Mouse (Mus musculus) embryonic facial prominence, embryonic 12.5 days (tissue): ENCODE data around the gene Fmo1. TPM values are rescaled to one million over a fixed set of nuclear protein-coding genes. Genes with fewer than 3 reads are reported as not detected.
A peak's percentile ranks its signal among the peaks of the same experiment; 100 is the strongest.

Experiments used
- ATAC-seq: fragments of 200-750 bp; cut with Nextera tagmentation; 2 replicates; pipeline ENCODE4 v1.8.0; 2017; ENCODE audit not compliant: insufficient number of reproducible peaks, insufficient read depth, low FRiP score, low TSS enrichment
- H3K27ac ChIP-seq: fragments of 300-500 bp; sonication (generic); 2 replicates; pipeline ENCODE4 v1.5.1; 2016; ENCODE audit warnings: mild to moderate bottlenecking
- H3K27me3 ChIP-seq: fragments of 300-500 bp; sonication (generic); 2 replicates; pipeline ENCODE4 v1.6.1; 2016; ENCODE audit warnings: mild to moderate bottlenecking, moderate library complexity
- H3K36me3 ChIP-seq: fragments of 300-500 bp; sonication (generic); 2 replicates; pipeline ENCODE4 v1.6.1; 2016; ENCODE audit warnings: mild to moderate bottlenecking
- H3K4me1 ChIP-seq: fragments of 300-500 bp; sonication (generic); 2 replicates; pipeline ENCODE4 v1.6.1; 2016
- H3K4me2 ChIP-seq: fragments of 300-500 bp; sonication (generic); replicated peaks from 2 replicates; pipeline ENCODE4 v1.6.1; 2016; ENCODE audit warnings: mild to moderate bottlenecking, moderate library complexity
- H3K4me3 ChIP-seq: fragments of 300-500 bp; sonication (generic); 2 replicates; pipeline ENCODE4 v1.5.1; 2016; ENCODE audit warnings: mild to moderate bottlenecking
- H3K9ac ChIP-seq: fragments of 300-500 bp; sonication (generic); 2 replicates; pipeline ENCODE4 v1.6.1; 2016; ENCODE audit warnings: mild to moderate bottlenecking, moderate library complexity
- H3K9me3 ChIP-seq: fragments of 300-500 bp; sonication (generic); 2 replicates; pipeline ENCODE4 v1.6.1; 2016; ENCODE audit warnings: mild to moderate bottlenecking, moderate library complexity
- WGBS: fragments of 180-500 bp; shearing (Covaris S2); methylation state at CpG from one replicate; pipeline ENCODE4 v1.1.7; 2016; 5-methylcytosine and 5-hydroxymethylcytosine counted together
- polyA plus RNA-seq: library from polyadenylated mRNA; unstranded; fragments of >200 nt; fragmentation: Nextera tagmentation; extraction: Ambion mirVana; gene quantifications from 2 replicates; pipeline ENCODE4 v1.2.1, GENCODE M21; 2016

The Fmo1 gene
- polyA plus RNA-seq, 1 experiment from 2014 or later = 14.8 TPM

GRCm38 (mm10) chr1:162882681-162883080 lies 16.3 kb upstream of the Fmo1 start:
- H3K9me3 ChIP-seq = no peaks in the 10 kb centered on the region
- no peaks in the 10 kb centered on the region for H3K4me1 ChIP-seq
- no peak overlapping the region for H3K27ac ChIP-seq
- no peak overlapping the region for H3K4me2 ChIP-seq
- no peak overlapping the region for H3K4me3 ChIP-seq
- 79% methylated on average over 4 of the region's 4 CpGs for WGBS
- no peaks in the 10 kb centered on the region for H3K27me3 ChIP-seq
- no peak for ATAC-seq
- no peaks in the 10 kb centered on the region for H3K36me3 ChIP-seq
- H3K9ac ChIP-seq = no peak overlapping the region

GRCm38 (mm10) chr1:162879595-162880369 lies 13.4 kb upstream of the Fmo1 start:
- Histone ChIP-seq H3K36me3 (no peaks in the 10 kb centered on the region), H3K4me2 (no peak overlapping the region), H3K4me1 (peaks cover 3% of the 10 kb centered on the region; the same call in 1 of the 2 replicates), H3K4me3 (no peak overlapping the region), H3K27ac (no peak overlapping the region), H3K9me3 (no peaks in the 10 kb centered on the region), H3K9ac (no peak overlapping the region), H3K27me3 (no peaks in the 10 kb centered on the region)
- no peak for ATAC-seq
- 57% methylated on average over 11 of the region's 11 CpGs for WGBS

DNA sequence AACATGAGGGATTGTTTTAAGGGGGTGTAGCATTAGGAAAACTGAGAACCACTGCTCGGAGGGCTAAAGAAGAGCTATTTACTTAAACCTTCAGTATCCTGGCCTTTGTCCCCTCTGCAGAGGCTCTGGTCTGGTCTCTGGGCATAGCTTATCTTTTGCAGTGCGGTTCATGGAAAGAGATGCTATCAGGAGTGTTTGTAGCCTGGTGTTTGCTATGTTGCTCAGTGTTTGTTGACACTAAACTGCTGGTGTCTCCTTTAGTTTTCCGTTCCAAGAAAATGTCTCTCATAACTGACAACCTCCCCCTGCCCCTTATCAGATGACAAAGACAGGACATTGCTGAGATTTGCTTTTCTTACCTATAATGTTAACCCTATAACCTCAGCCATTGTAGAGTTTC lies 8.7 kb upstream of the Fmo1 start:
- H3K4me2 ChIP-seq = no peak overlapping the region
- no peak overlapping the region for H3K9ac ChIP-seq
- H3K27ac ChIP-seq = no peak overlapping the region; the same call in 1 of the 2 replicates
- no peak for ATAC-seq
- no peak overlapping the region for H3K4me3 ChIP-seq
- H3K27me3 ChIP-seq = no peaks in the 10 kb centered on the region
- no peaks in the 10 kb centered on the region for H3K36me3 ChIP-seq
- peaks cover 16% of the 10 kb centered on the region for H3K4me1 ChIP-seq
- no peaks in the 10 kb centered on the region for H3K9me3 ChIP-seq
- WGBS = 39% methylated on average over 3 of the region's 3 CpGs

- ATAC-seq = peak; percentile 86
- Histone ChIP-seq H3K27me3 (no peaks in the 10 kb centered on the region), H3K36me3 (no peaks in the 10 kb centered on the region), H3K4me1 (peaks cover 19% of the 10 kb centered on the region), H3K4me2 (peak overlapping the region; percentile 16; the same call in 1 of the 2 replicates), H3K9ac (no peak overlapping the region), H3K4me3 (no peak overlapping the region), H3K27ac (peak overlapping the region; percentile 83), H3K9me3 (0 out of 2 replicates have a peak, but pooled peaks cover 4% of the 10 kb centered on the region)
- 18% methylated on average over 9 of the region's 9 CpGs for WGBS
Observed at GRCm38 (mm10) chr1:162871701-162872311, 5.4 kb upstream of the Fmo1 start.

GRCm38 (mm10) chr1:162870978-162871377 lies 4.6 kb upstream of the Fmo1 start:
- ATAC-seq = no peak
- Histone ChIP-seq H3K4me3 (no peak overlapping the region), H3K27ac (peak overlapping the region; percentile 83; the same call in 1 of the 2 replicates), H3K4me1 (peaks cover 22% of the 10 kb centered on the region), H3K27me3 (no peaks in the 10 kb centered on the region), H3K36me3 (no peaks in the 10 kb centered on the region), H3K9ac (no peak overlapping the region), H3K4me2 (no peak overlapping the region), H3K9me3 (0 out of 2 replicates have a peak, but pooled peaks cover 4% of the 10 kb centered on the region)
- WGBS = 68% methylated on average over 7 of the region's 7 CpGs

- WGBS = 81% methylated on average over 4 of the region's 4 CpGs
Observed at GRCm38 (mm10) chr1:162867396-162867795, 986 bp upstream of the Fmo1 start.

GRCm38 (mm10) chr1:162865493-162865830 lies 948 bp downstream of the Fmo1 start:
- 58% methylated on average over 3 of the region's 3 CpGs for WGBS
- no peak overlapping the region for H3K27ac ChIP-seq
- ATAC-seq = no peak

More at GRCm38 (mm10) chr1:162867396-162867795, 986 bp upstream of the Fmo1 start:
- H3K4me3 ChIP-seq = no peak overlapping the region
- no peak for ATAC-seq
- H3K4me1 ChIP-seq = peaks cover 16% of the 10 kb centered on the region; the same call in 1 of the 2 replicates
- H3K4me2 ChIP-seq = no peak overlapping the region
- 0 out of 2 replicates have a peak, but pooled peaks cover 4% of the 10 kb centered on the region for H3K9me3 ChIP-seq
- no peak overlapping the region for H3K27ac ChIP-seq
- no peaks in the 10 kb centered on the region for H3K36me3 ChIP-seq
- no peak overlapping the region for H3K9ac ChIP-seq
- no peaks in the 10 kb centered on the region for H3K27me3 ChIP-seq

DNA sequence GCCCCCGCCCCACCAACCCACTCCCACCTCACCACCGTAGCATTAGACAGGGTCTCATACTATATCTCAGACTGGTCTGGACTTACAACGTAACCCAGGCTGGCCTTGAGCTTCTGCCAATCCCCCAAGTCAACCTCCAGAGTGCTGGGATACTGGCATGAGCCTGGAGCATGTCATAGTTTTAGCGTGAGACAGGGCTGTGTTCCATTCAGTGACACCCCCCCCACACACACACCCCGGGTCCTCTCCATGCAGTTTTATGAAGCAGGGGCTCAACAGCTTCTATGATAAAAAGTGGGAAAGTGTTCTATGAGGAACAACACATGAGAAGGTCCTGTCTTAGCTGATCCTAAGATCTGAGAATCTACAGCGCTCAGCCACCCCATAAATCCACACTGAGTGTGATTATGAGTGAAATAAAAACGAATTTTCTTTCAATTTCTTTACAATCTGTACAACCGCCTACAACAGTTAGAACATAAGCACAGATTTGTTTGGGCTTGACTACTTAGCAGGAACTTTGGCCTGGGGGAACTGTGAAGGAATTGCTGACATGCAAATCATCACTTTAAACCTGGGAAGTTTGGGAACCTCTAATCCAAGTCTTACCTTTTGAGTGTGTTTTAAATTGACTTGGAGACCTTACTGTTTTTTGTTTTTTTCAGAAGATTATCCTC lies 1.5 kb downstream of the Fmo1 start:
- ATAC-seq = no peak
- Histone ChIP-seq H3K9me3 (0 out of 2 replicates have a peak, but pooled peaks cover 4% of the 10 kb centered on the region), H3K36me3 (no peaks in the 10 kb centered on the region), H3K9ac (no peak overlapping the region), H3K27me3 (no peaks in the 10 kb centered on the region), H3K4me2 (no peak overlapping the region), H3K4me1 (peaks cover 12% of the 10 kb centered on the region), H3K27ac (no peak overlapping the region), H3K4me3 (no peak overlapping the region)
- 79% methylated on average over 8 of the region's 8 CpGs for WGBS

More at GRCm38 (mm10) chr1:162865493-162865830, 948 bp downstream of the Fmo1 start:
- Histone ChIP-seq H3K36me3 (no peaks in the 10 kb centered on the region), H3K9me3 (0 out of 2 replicates have a peak, but pooled peaks cover 4% of the 10 kb centered on the region), H3K4me1 (peaks cover 13% of the 10 kb centered on the region; the same call in 1 of the 2 replicates), H3K9ac (no peak overlapping the region), H3K27me3 (no peaks in the 10 kb centered on the region), H3K4me2 (no peak overlapping the region), H3K4me3 (no peak overlapping the region)

GRCm38 (mm10) chr1:162864279-162864678 lies 2.1 kb downstream of the Fmo1 start:
- Histone ChIP-seq H3K4me1 (peaks cover 17% of the 10 kb centered on the region), H3K4me3 (no peak overlapping the region), H3K36me3 (no peaks in the 10 kb centered on the region), H3K9me3 (0 out of 2 replicates have a peak, but pooled peaks cover 4% of the 10 kb centered on the region), H3K4me2 (no peak overlapping the region), H3K27ac (no peak overlapping the region), H3K9ac (no peak overlapping the region), H3K27me3 (no peaks in the 10 kb centered on the region)
- no peak for ATAC-seq
- 94% methylated on average over 5 of the region's 5 CpGs for WGBS

- no peak for ATAC-seq
- H3K9me3 ChIP-seq = 0 out of 2 replicates have a peak, but pooled peaks cover 4% of the 10 kb centered on the region
- WGBS = 82% methylated on average over 3 of the region's 3 CpGs
- H3K36me3 ChIP-seq = no peaks in the 10 kb centered on the region
- no peak overlapping the region for H3K4me2 ChIP-seq
- H3K4me1 ChIP-seq = peaks cover 24% of the 10 kb centered on the region
- no peak overlapping the region for H3K4me3 ChIP-seq
- H3K27ac ChIP-seq = no peak overlapping the region
- no peaks in the 10 kb centered on the region for H3K27me3 ChIP-seq
- no peak overlapping the region for H3K9ac ChIP-seq
Observed at GRCm38 (mm10) chr1:162863579-162863978, 2.8 kb downstream of the Fmo1 start.

DNA sequence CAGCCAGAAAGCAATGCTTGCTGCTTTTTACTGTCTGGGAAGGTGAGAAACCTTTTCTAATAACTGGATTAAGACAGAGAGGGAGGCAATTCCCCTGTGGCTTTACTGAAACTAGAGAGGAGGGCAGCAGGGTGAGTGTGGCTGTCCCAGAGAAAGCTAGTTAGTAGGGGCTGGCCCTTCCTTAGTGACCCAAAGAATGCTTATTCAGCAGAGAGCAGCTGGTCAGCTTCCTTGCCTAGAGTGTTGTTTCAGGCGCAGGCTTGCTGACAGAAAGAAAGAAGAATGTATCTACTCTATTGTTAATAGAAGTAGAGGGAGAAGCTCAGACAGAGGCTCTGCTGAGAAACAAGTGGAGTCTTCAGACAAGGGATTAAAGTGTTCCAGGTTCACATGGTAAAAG lies 4.1 kb downstream of the Fmo1 start:
- Histone ChIP-seq H3K9ac (no peak overlapping the region), H3K4me3 (no peak overlapping the region), H3K4me1 (peaks cover 29% of the 10 kb centered on the region), H3K4me2 (no peak overlapping the region), H3K36me3 (no peaks in the 10 kb centered on the region), H3K27me3 (no peaks in the 10 kb centered on the region), H3K27ac (no peak overlapping the region), H3K9me3 (no peaks in the 10 kb centered on the region)
- WGBS = 32% methylated on average over 1 of the region's 1 CpGs
- ATAC-seq = no peak
